Mouse (Mus musculus): ENCODE data around the gene Psmd5. TPM values are rescaled to one million over a fixed set of nuclear protein-coding genes. Genes with fewer than 3 reads are reported as not detected.
"Not testable (repeated sequence)": the region's sequence is repeated elsewhere in the genome, so short reads cannot be mapped to it uniquely, and the experiment has no call there.

Gene Psmd5
- polyA plus RNA-seq, 1 experiment from 2014 or later: 59.0 TPM

- H3K9ac ChIP-seq: peak within 1 kb of the TSS; percentile 97
- under 1% methylated on average over 57 of the region's 57 CpGs for WGBS
- peak; percentile 89 for ATAC-seq (ENCODE audit: extremely low read depth, insufficient number of reproducible peaks, low FRiP score, low TSS enrichment)
- H3K27ac ChIP-seq (replicated peaks): peak within 1 kb of the TSS; percentile 90
- H3K4me1 ChIP-seq: peaks cover 21% of the 10 kb centered on the region
- peak within 1 kb of the TSS; percentile 92 for H3K4me2 ChIP-seq
- peak within 1 kb of the TSS; percentile 94 for H3K4me3 ChIP-seq
- peaks cover 17% of the 10 kb centered on the region for H3K36me3 ChIP-seq
- peaks cover 5% of the 10 kb centered on the region; the same call in 1 of the 2 replicates for H3K9me3 ChIP-seq
- peaks cover 22% of the 10 kb centered on the region for H3K27me3 ChIP-seq (replicated peaks)
Observed at GRCm38 (mm10) chr2:34825827-34826459, 48.8 kb downstream of the Psmd5 start, which contains the start of gene Fbxw2. Fbxw2 (minus strand) TSS chr2:34826311.

- WGBS: 85% methylated on average over 2 of the region's 2 CpGs
- Histone ChIP-seq H3K27ac (replicated peaks) (no peak overlapping the region), H3K4me2 (no peak overlapping the region), H3K9me3 (no peaks in the 10 kb centered on the region), H3K36me3 (peaks cover 77% of the 10 kb centered on the region), H3K4me1 (no peaks in the 10 kb centered on the region), H3K27me3 (replicated peaks) (no peaks in the 10 kb centered on the region), H3K4me3 (no peak overlapping the region), H3K9ac (no peak overlapping the region)
- no peak for ATAC-seq (ENCODE audit: extremely low read depth, insufficient number of reproducible peaks, low FRiP score, low TSS enrichment)
Observed at GRCm38 (mm10) chr2:34818492-34818891, 56.3 kb downstream of the Psmd5 start.

- 94% methylated on average over 2 of the region's 2 CpGs for WGBS
- H3K27me3 ChIP-seq (replicated peaks); H3K27ac ChIP-seq (replicated peaks); H3K9ac ChIP-seq; H3K9me3 ChIP-seq; H3K4me3 ChIP-seq; H3K4me2 ChIP-seq; H3K4me1 ChIP-seq; ATAC-seq (ENCODE audit: extremely low read depth, insufficient number of reproducible peaks, low FRiP score, low TSS enrichment): not testable (repeated sequence)
- H3K36me3 ChIP-seq: peaks cover 86% of the 10 kb centered on the region
Observed at GRCm38 (mm10) chr2:34815893-34816292, 58.9 kb downstream of the Psmd5 start.

- H3K4me3 ChIP-seq: no peak overlapping the region
- WGBS: 76% methylated on average over 7 of the region's 7 CpGs
- ATAC-seq (ENCODE audit: extremely low read depth, insufficient number of reproducible peaks, low FRiP score, low TSS enrichment): no peak
- no peaks in the 10 kb centered on the region for H3K9me3 ChIP-seq
- H3K9ac ChIP-seq: no peak overlapping the region
- H3K36me3 ChIP-seq: peaks cover 85% of the 10 kb centered on the region
- no peak overlapping the region for H3K27ac ChIP-seq (replicated peaks)
- no peaks in the 10 kb centered on the region for H3K27me3 ChIP-seq (replicated peaks)
- no peak overlapping the region for H3K4me2 ChIP-seq
- peaks cover 7% of the 10 kb centered on the region for H3K4me1 ChIP-seq
Observed at GRCm38 (mm10) chr2:34812706-34813105, 62.1 kb downstream of the Psmd5 start.

- Histone ChIP-seq H3K4me3 (no peak overlapping the region), H3K9ac (no peak overlapping the region), H3K4me2 (no peak overlapping the region), H3K27me3 (replicated peaks) (no peaks in the 10 kb centered on the region), H3K36me3 (peaks cover 90% of the 10 kb centered on the region), H3K4me1 (peaks cover 8% of the 10 kb centered on the region), H3K27ac (replicated peaks) (no peak overlapping the region), H3K9me3 (no peaks in the 10 kb centered on the region)
- ATAC-seq (ENCODE audit: extremely low read depth, insufficient number of reproducible peaks, low FRiP score, low TSS enrichment): no peak; the same call in 1 of the 2 replicates
- 90% methylated on average over 3 of the region's 3 CpGs for WGBS
Observed at GRCm38 (mm10) chr2:34810775-34811174, 64.0 kb downstream of the Psmd5 start.

GRCm38 (mm10) chr2:34809568-34809967 is 65.2 kb downstream of the Psmd5 start:
- ATAC-seq (ENCODE audit: extremely low read depth, insufficient number of reproducible peaks, low FRiP score, low TSS enrichment): no peak
- peaks cover 19% of the 10 kb centered on the region for H3K4me1 ChIP-seq
- H3K36me3 ChIP-seq: peaks cover 87% of the 10 kb centered on the region
- no peaks in the 10 kb centered on the region for H3K9me3 ChIP-seq
- no peak overlapping the region for H3K27ac ChIP-seq (replicated peaks)
- no peaks in the 10 kb centered on the region for H3K27me3 ChIP-seq (replicated peaks)
- H3K4me3 ChIP-seq: no peak overlapping the region
- 76% methylated on average over 1 of the region's 1 CpGs for WGBS
- H3K4me2 ChIP-seq: no peak overlapping the region
- H3K9ac ChIP-seq: no peak overlapping the region

- no peaks in the 10 kb centered on the region for H3K9me3 ChIP-seq
- H3K27me3 ChIP-seq (replicated peaks): no peaks in the 10 kb centered on the region
- no peak overlapping the region for H3K27ac ChIP-seq (replicated peaks)
- no peak overlapping the region for H3K4me3 ChIP-seq
- peaks cover 80% of the 10 kb centered on the region for H3K36me3 ChIP-seq
- no peak overlapping the region for H3K9ac ChIP-seq
- H3K4me1 ChIP-seq: peaks cover 31% of the 10 kb centered on the region
- ATAC-seq (ENCODE audit: extremely low read depth, insufficient number of reproducible peaks, low FRiP score, low TSS enrichment): no peak
- H3K4me2 ChIP-seq: no peak overlapping the region
- 55% methylated on average over 2 of the region's 2 CpGs for WGBS
Observed at GRCm38 (mm10) chr2:34808057-34808456, 66.7 kb downstream of the Psmd5 start.

- Histone ChIP-seq H3K4me2 (0 out of 2 replicates have a peak overlapping the region, but pooled peaks have one; percentile 85), H3K36me3 (peaks cover 54% of the 10 kb centered on the region), H3K4me1 (peaks cover 34% of the 10 kb centered on the region), H3K9me3 (no peaks in the 10 kb centered on the region), H3K27ac (replicated peaks) (no peak overlapping the region), H3K9ac (no peak overlapping the region), H3K4me3 (no peak overlapping the region), H3K27me3 (replicated peaks) (no peaks in the 10 kb centered on the region)
- 87% methylated on average over 10 of the region's 10 CpGs for WGBS
- no peak for ATAC-seq (ENCODE audit: extremely low read depth, insufficient number of reproducible peaks, low FRiP score, low TSS enrichment)
Observed at GRCm38 (mm10) chr2:34805364-34805950, 69.3 kb downstream of the Psmd5 start.

GRCm38 (mm10) chr2:34804815-34805214 is 70.0 kb downstream of the Psmd5 start:
- no peak overlapping the region; the same call in 1 of the 2 replicates for H3K4me3 ChIP-seq
- H3K9me3 ChIP-seq: no peaks in the 10 kb centered on the region
- no peak overlapping the region for H3K27ac ChIP-seq (replicated peaks)
- H3K27me3 ChIP-seq (replicated peaks): no peaks in the 10 kb centered on the region
- 57% methylated on average over 1 of the region's 1 CpGs for WGBS
- peak overlapping the region; percentile 85; the same call in 1 of the 2 replicates for H3K4me2 ChIP-seq
- H3K36me3 ChIP-seq: peaks cover 49% of the 10 kb centered on the region
- ATAC-seq (ENCODE audit: extremely low read depth, insufficient number of reproducible peaks, low FRiP score, low TSS enrichment): no peak
- H3K9ac ChIP-seq: no peak overlapping the region
- H3K4me1 ChIP-seq: peaks cover 40% of the 10 kb centered on the region

GRCm38 (mm10) chr2:34804172-34804571 is 70.6 kb downstream of the Psmd5 start:
- Histone ChIP-seq H3K9me3 (no peaks in the 10 kb centered on the region), H3K36me3 (peaks cover 44% of the 10 kb centered on the region), H3K4me1 (peaks cover 37% of the 10 kb centered on the region), H3K27ac (replicated peaks) (no peak overlapping the region), H3K4me3 (peak overlapping the region; percentile 76; the same call in 1 of the 2 replicates), H3K27me3 (replicated peaks) (no peaks in the 10 kb centered on the region), H3K4me2 (peak overlapping the region; percentile 85), H3K9ac (peak overlapping the region; percentile 54; the same call in 1 of the 2 replicates)
- 97% methylated on average over 2 of the region's 2 CpGs for WGBS
- ATAC-seq (ENCODE audit: extremely low read depth, insufficient number of reproducible peaks, low FRiP score, low TSS enrichment): no peak

GRCm38 (mm10) chr2:34803746-34804145 is 71.0 kb downstream of the Psmd5 start:
- no peak for ATAC-seq (ENCODE audit: extremely low read depth, insufficient number of reproducible peaks, low FRiP score, low TSS enrichment)

More at GRCm38 (mm10) chr2:34803746-34804145, 71.0 kb downstream of the Psmd5 start:
- peaks cover 41% of the 10 kb centered on the region for H3K4me1 ChIP-seq
- H3K36me3 ChIP-seq: peaks cover 40% of the 10 kb centered on the region
- H3K9me3 ChIP-seq: no peaks in the 10 kb centered on the region
- 75% methylated on average over 3 of the region's 3 CpGs for WGBS
- peak overlapping the region; percentile 76 for H3K4me3 ChIP-seq
- H3K27ac ChIP-seq (replicated peaks): no peak overlapping the region
- peak overlapping the region; percentile 61 for H3K9ac ChIP-seq
- peak overlapping the region; percentile 85 for H3K4me2 ChIP-seq
- H3K27me3 ChIP-seq (replicated peaks): no peaks in the 10 kb centered on the region

Measured in heart, embryonic 13.5 days (tissue).